Mouse (Mus musculus): ENCODE measurements around the gene Cryl1.

Gene Cryl1

DNA sequence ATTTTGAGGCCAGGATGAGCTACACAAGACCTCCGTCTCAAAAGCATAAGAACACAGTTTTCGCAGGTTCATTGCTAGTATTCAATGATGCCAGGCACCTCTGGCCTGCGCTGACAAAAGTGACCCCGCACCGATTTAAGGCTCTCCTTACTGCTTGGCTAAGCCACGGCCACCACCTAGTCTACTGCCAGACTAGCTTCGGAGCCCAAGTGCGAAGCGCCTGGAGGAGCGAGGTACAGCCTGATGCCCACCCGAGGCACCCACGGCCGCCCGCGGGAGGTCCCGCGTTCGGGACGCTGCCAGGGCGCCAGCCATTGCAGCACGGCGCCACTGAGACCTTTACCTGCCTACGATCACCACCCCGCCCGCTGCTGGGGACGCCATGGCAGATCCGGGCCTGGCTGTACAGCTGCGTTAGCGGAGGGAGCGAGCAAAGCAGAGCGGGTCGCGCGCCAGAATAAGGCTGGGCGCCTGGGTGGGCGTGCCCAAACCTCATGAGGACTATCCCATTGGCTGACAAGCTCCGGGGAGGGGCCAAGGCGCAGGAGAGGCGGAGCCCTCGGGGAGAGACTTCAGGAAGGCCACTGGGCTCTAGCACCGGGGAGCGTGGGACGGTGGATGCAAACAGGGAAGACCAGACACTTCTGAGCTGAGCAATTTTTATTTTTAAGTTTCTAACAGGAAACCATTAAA lies at the start of gene Cryl1:
TSS of gene Cryl1 (minus strand) at position 465 of the 693 bp plus-strand sequence.
- peak; percentile 99 for DNase-seq

GRCm38 (mm10) chr14:57430451-57430850 lies 32.1 kb upstream of the Cryl1 start:
- no peak for DNase-seq

DNA sequence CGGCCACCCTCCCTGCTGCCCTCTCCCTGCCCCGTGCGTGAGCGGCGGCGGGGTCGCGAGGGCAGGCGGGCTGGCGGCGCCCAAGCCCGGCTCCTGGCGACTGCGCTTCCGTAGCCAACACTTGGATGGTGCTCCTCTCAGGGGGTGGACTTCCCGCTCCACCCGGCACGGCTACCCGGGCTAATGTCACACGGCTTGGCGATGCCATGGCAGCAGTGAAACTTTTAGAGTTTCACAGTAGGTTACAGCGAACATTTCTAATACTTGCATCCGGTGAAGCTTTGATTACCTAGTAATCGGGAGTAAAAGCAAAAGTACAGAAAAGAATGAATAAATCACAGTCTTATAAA lies 25.9 kb upstream of the Cryl1 start:
- DNase-seq = no peak

GRCm38 (mm10) chr14:57423432-57424211 lies 25.3 kb upstream of the Cryl1 start, which contains the start of gene Ift88:
Gene Ift88, plus strand, starts transcription at chr14:57424062.
- peak; percentile 96 for DNase-seq

DNA sequence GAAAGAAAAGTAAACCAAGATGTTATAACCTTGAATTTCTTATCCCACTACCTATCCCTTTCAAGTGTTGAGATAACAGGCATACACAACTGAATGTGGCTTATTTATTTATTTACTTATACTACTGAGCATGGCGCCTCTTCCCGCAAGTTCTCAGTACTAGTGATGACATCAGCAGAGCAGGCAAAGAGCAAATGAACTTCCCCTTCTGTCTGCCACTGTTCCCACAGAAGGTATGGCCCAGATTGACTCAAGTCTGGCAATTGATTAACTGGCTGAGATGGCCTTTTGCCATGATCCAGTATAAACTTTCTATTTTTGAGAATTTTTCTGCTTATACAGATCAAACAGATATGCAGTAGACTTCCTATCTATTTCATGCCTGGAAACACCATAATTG lies 18.9 kb upstream of the Cryl1 start:
- DNase-seq = no peak

DNA sequence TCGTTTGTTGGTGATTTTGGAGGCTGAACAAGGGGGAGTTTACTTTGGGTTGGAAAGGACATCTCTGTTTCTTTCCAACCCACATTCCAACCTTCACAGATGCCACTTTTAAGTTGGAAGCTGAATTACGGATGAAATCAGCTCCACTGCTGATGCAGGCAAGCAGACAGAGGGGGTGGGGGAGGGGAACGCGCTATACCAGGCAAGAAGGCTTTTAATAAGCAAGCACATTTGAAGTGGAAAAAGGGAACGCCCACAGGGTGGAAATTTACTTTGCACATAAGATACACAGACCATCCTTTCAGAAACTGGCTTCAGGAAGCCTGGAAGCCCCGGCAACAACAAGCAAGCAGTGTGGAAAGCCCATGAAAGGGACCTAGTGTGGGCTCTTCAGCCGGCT lies 13.8 kb upstream of the Cryl1 start:
- no peak for DNase-seq

DNA sequence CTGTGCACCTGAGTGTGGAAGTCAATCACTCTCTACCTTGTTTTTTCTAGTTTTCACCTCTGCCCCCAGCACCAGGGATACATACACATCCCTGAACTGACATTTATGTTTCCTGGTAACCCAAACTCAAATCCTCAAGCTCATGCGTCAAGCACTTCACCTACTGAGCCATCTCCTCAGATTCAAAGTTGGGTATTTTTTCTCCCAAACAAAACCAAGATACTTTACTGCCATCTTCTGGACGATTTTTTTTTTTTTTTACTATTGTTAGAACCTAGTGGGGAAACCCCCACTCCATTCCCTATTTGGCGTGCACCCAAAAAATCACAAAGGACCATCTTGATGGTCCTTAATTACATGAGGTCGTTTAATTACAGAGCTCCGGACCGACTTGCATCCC lies 10.8 kb upstream of the Cryl1 start:
- DNase-seq = no peak

- DNase-seq = no peak
These were observed 9.8 kb upstream of the Cryl1 start for GRCm38 (mm10) chr14:57408100-57408499.

GRCm38 (mm10) chr14:57407039-57407987 lies 9.0 kb upstream of the Cryl1 start:
- DNase-seq = peak; percentile 82

- no peak for DNase-seq
These were observed 4.5 kb upstream of the Cryl1 start for GRCm38 (mm10) chr14:57402815-57403214.

DNA sequence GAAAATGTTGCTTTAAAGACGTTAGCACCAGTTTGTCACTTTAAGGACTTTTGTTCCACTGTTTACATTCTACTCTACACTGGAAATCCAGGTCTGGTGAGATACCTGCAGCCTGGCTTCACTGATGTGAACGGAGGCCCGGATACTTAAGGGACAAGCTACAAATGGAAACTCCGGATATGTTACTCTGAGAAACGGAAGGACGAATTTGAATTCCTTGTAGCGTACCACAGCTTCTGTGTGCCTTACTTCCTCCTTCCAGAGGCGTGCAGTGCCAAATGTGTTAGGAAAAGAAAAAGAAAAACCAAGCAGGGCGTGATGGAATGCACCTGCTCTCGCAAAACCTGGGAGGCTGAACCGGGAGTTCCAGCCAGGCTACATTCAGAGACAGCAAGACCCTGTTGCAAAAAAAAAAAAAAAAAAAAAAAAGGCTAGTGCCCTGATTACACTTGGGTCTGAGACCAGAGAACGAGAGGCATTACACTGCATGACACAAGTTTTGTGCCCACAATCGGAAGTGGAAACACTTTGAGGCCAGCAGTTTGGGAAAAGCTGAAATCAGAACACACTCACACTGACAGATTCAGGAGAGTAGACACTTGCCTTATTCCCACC lies 591 bp upstream of the Cryl1 start:
- peak; percentile 45 for DNase-seq

GRCm38 (mm10) chr14:57397221-57397620 lies 1.1 kb downstream of the Cryl1 start:
- DNase-seq = peak; percentile 48

DNA sequence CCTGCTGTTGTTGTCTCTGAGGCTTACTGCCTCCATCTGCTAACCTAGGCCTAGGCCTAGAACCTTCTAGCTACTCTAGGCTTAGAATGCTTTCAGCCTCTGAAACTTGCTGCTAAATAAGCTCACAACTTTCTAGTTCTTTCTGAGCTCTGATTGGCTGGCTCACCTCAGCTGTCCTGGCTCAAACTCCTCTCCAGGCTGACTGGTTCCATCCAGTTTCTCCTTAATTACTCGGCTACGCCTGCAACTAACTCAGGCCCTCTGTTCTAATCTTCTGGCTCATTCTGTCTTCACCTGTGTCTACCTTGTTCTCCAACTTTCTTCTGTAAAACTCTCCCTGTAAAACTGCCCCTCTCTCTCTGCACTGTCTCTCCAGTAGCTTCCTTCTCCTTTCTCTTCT lies 2.9 kb downstream of the Cryl1 start:
- DNase-seq = peak; percentile 27

DNA sequence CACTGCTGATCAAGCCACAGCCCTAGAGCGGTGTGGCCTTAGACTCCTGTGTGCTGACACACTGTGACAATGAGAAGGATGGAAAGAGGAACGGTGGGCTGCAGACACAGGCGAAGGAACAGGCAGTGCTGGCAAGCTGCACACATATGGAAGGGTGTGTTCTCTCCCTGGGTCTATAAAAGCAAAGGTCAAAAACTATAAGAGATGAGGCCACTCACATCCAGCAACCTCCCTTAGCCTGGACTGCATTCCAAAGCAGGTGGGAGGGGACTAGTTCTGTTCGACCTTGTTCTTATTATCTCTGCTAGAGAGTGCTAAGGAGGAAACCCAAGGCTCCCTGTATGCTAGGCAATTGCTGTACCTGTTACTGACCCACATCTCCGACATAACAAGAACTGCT lies 6.1 kb downstream of the Cryl1 start:
- no peak for DNase-seq

- no peak for DNase-seq
These were observed 6.7 kb downstream of the Cryl1 start for GRCm38 (mm10) chr14:57391621-57392020.

DNA sequence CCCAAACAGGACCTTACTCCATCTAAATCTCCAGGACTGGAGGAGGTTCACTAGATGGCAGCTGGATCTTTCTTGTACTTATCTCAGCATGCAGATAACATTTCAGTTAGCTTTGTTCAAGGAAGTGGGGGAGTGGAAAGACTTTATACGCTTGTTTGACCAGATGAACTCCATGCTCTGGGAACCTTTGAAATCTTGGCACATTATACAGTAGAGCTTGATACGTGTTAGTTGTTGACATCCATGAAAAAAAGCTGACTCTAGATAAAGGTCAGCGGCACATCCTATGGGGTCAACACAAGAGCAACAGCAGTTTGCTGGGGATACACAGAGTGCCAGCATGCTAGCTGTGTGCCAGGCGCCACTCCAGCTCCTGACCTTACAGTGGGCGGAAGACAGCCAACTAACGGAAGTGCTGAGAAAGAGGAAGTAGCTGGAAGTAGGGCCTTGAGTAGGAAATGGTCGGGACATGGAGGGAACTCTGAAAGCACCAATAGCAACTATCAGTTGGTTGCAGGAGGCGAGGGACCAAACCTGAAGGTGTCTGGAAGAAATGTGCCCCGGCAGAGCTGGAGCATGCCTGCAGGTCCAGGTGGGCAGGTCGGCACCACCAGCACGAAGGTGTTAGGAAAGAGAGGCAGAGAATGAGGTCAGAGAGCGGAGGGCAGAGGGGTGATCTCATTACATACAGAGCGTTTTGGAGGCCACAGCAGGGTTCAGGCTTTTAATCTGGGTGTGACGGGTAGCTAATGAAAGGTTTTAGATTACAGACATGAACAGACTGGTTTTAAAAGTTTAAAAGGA lies 11.4 kb downstream of the Cryl1 start:
- DNase-seq = peak; percentile 42

DNA sequence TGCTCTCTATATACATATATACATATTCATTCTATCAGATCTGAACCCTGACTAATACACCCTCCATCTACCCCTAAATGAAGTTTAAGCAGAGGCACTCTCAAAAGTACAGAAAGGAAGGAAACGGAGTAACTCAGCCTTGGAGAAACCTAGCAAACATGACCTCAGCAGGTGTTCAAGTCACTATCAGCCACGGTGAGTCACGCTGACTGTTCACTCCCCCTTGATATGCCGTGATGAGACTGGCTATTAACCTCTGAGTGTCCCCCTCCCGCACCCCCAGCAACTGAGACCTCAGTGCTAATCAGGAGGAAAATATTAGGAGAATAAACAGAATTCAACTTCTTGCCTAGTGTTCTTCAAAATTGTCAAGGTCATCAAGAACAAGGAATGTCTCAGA lies 12.7 kb downstream of the Cryl1 start:
- no peak for DNase-seq

DNA sequence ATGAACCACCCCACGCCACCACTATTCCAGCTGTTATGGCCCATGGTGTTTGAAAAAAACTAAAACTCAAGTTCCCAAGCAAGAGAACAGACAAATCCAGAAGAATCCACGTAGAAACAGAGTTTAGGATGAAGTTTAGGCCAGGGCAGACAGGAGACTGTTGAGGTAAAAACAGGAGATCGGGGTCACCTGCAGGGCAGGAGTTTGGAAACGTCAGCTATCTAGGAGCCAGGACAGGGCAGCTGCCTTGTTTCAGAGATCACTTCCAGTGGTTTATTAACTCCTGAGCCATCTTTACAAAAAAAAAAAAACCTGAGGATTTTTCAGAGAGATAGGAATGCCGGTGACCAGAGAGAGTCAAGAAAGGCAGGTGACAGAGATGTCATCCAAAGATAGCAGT lies 20.8 kb downstream of the Cryl1 start:
- DNase-seq = peak; percentile 31

GRCm38 (mm10) chr14:57376956-57377355 lies 21.4 kb downstream of the Cryl1 start:
- DNase-seq = peak; percentile 67

DNA sequence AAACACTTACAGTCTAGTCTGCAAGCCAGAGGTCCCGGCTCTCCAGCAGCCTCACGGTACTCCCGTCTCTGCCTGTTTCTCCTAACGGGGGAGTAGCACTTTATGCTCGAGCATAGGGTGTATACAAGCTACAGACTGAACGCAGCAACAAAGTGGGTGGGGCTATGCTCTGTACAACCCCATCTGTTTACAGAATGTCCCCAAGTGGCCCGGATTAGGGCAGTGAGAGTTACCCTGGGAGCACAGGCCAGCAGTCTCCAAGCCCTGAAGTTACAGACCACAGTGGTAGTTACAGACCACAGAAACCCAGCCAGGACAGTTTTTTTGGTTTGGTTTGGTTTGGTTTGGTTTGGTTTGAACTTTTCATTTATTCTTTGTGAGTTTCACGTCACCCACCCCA lies 22.3 kb downstream of the Cryl1 start:
- DNase-seq = no peak

DNA sequence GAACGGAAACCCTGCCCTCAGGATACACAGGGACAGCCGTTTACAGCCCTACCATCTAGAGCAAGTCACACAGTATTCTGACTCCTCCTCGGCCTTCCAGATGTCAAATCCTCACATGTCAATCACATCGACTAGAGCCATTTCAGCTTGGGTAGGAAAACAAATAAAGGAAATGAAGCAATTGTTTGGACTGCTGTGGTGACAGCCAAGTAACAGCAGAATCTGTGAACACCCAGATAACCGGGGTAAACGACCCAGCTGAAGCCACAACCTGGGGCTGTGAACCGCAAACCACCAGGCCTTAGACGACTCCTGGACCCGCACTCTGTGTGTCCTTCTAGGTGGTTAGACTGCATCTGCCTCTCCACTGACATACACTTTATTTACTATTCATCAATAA lies 23.1 kb downstream of the Cryl1 start:
- DNase-seq = no peak

Data from kidney, postnatal 10 days (tissue).